Mouse (Mus musculus): Measurements from ENCODE around the gene Lin28a. TPM values are rescaled to one million over a fixed set of nuclear protein-coding genes. Genes with fewer than 3 reads are reported as not detected.

Gene Lin28a
- total RNA-seq (2021): under 1 TPM; 0.18 to 0.36 TPM
- long read RNA-seq, experiment 1: 0 reads
- long read RNA-seq, experiment 2: 0 reads

GRCm38 (mm10) chr4:134018779-134019145 is at the start of gene Lin28a:
Gene Lin28a, minus strand, starts transcription at chr4:134018841.
- no peak for DNase-seq

- no peak for DNase-seq
Measured at GRCm38 (mm10) chr4:134067833-134068544, 49.3 kb upstream of the Lin28a start.

- DNase-seq: no peak
Measured at GRCm38 (mm10) chr4:134067383-134067782, 48.7 kb upstream of the Lin28a start.

- no peak for DNase-seq
Measured at GRCm38 (mm10) chr4:134065431-134066004, 46.9 kb upstream of the Lin28a start.

DNA sequence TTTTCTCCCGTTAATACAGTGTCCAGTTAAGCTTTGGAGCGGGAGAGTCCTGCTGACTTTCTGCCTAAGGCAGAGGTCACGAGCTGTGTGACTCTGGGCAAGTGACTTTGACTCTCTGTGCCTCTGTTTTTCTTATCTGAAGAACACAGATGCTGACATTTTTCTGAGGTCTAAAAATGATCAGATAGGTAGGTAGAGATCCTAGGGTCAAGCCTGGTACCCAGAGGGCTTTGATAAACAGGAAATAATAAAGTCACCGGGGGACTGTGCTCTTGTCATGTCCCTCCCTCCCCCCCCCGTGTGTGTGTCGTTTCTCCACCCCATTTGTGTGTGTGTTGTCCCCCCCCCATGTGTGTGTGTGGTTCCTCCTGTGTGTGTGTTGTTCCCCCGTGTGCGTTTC is 43.9 kb upstream of the Lin28a start:
- no peak for DNase-seq

DNA sequence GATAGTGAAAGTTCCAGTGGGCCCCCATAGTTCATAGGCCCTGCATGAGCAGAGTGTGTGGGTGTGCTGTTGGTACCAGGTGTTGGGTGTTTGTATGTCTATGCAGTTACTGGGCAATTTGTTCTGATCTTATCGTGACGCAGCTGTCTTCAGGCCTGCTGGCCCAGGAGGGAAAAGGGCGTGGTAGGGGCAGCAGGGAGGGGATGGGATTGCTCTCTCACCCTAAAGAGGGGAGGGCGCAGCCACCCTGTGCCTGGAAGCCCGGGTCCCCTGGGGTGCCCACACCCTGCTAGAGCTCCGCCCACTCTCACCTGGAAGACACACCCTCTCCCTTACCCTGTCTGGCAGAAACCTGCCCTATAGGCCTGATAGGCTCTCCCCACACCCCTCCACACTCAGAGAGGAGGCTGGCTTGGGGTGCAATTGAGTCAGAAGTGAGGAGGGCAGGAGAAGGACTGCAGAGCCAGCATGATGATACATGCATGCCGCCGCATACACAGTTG is 43.4 kb upstream of the Lin28a start:
- no peak for DNase-seq

GRCm38 (mm10) chr4:134061166-134061830 is 42.7 kb upstream of the Lin28a start:
- no peak for DNase-seq

GRCm38 (mm10) chr4:134060135-134060865 is 41.7 kb upstream of the Lin28a start, which contains the start of gene Crybg2:
Gene Crybg2, plus strand, starts transcription at chr4:134060815.
- no peak for DNase-seq

- DNase-seq: no peak
Measured at GRCm38 (mm10) chr4:134058908-134059307, 40.3 kb upstream of the Lin28a start.

DNA sequence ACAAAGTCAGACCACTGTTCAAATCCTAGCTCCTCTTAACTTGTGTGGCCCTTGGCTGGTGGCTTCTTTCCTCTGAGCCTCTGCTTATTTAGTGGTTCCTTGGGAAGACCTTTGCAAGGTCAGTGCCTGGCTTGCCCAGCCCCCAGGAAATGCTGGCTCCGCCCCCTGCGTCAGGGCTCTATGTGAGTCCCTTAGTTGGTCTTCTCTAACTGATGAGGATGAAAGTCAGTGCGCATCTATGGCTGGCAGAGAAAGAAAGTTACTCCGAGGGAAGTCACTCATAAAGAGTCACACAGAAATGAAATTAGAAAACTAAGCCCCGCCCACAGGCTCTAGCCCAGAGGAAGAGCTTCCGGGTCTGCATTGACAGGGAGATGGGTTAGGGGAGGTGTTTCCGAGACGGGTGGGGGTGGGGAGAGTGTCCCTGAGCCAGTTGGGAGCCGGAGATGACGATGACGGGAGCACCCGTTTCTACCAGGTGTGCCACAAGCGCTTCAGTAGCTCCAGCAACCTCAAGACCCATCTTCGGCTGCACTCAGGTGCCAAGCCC is 39.6 kb upstream of the Lin28a start:
- no peak for DNase-seq

- DNase-seq: no peak
Measured at GRCm38 (mm10) chr4:134053538-134053937, 34.9 kb upstream of the Lin28a start, which contains the start of gene Zfp683. Gene Zfp683, plus strand, starts transcription at chr4:134053838.

GRCm38 (mm10) chr4:134052560-134052959 is 33.9 kb upstream of the Lin28a start:
- peak; percentile 42 for DNase-seq

GRCm38 (mm10) chr4:134051912-134052311 is 33.3 kb upstream of the Lin28a start:
- DNase-seq: no peak

GRCm38 (mm10) chr4:134047648-134048047 is 29.0 kb upstream of the Lin28a start:
- no peak for DNase-seq

DNA sequence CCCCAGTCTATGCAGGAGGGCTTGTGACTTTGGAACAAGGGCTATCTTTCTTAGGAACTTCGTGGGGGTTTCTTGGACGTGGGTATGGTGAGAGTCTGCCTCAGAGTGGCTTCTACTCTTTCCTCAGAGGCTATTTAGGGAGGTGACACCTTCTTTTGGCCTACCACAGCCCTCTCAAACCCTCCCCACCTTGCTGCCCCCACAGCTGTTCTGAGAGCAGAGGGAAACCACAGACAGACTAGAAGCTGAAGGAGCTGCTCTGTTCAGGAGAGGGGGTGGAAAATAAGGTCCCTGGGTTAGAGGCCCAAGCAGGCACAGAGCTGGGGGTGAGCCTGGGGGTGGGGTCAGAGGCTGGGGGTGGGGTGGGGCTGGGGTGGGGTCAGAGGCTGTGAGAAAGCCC is 24.4 kb upstream of the Lin28a start:
- no peak for DNase-seq

GRCm38 (mm10) chr4:134041317-134042123 is 22.9 kb upstream of the Lin28a start:
- peak; percentile 32 for DNase-seq

GRCm38 (mm10) chr4:134035953-134036352 is 17.3 kb upstream of the Lin28a start:
- peak; percentile 86 for DNase-seq

DNA sequence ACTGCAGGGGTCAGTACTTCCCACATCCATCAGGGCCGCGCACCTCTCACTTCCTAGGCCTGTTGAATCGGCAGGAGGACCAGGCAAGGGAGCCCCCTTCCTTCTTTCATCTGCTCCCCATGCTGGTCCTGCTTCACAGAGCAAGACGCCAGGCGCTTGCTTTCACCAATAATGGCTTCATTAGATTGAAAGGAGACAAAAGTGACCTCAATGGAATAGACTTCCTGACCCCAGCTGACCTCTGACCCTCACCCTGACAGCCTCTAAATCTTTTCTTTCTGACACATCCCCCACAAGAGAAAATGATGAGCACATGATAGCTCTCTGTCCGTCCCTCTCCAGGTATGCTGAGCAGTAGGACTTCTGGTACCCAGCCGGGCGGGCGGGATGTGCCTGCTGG is 7.2 kb upstream of the Lin28a start:
- no peak for DNase-seq

GRCm38 (mm10) chr4:134020621-134021020 is 2.0 kb upstream of the Lin28a start:
- peak; percentile 91 for DNase-seq

- DNase-seq: no peak
Measured at GRCm38 (mm10) chr4:134019641-134020351, 1.2 kb upstream of the Lin28a start.

- DNase-seq: no peak
Measured at GRCm38 (mm10) chr4:134019210-134019609, 569 bp upstream of the Lin28a start.
